Mouse (Mus musculus) adrenal gland, postnatal 10 days (tissue): ENCODE data around the gene Smndc1. TPM values are rescaled to one million over a fixed set of nuclear protein-coding genes. Genes with fewer than 3 reads are reported as not detected.
A peak's percentile ranks its signal among the peaks of the same experiment; 100 is the strongest.

Experiments
- DNase-seq: peaks from one replicate; pipeline ENCODE4 v3.0.0; 2021; ENCODE audit warnings: mixed read lengths
- long read RNA-seq, 2 experiments: library from polyadenylated mRNA; stranded (forward); transcript quantifications; one replicate each; pipeline ENCODE4 v2.0.0; 2021
- total RNA-seq, 2 experiments: library from RNA; stranded (reverse); gene quantifications; 2 replicates each; pipeline ENCODE4 v1.2.3; 2021

Smndc1 gene
- total RNA-seq, result 10 to 100 TPM; 37.5 to 38.5 TPM
- long read RNA-seq, experiment 1, transcript Smndc1-201 (6 exons, 1,948 nt), result major isoform, 20 of 26 reads
- long read RNA-seq, experiment 1, partial matches to known transcripts, result 3 of 26 reads
- long read RNA-seq, experiment 1, other reads (novel, unspliced or antisense), result 3 of 26 reads
- long read RNA-seq, experiment 2, transcript Smndc1-201 (6 exons, 1,948 nt), result major isoform, 5 of 8 reads
- long read RNA-seq, experiment 2, partial matches to known transcripts, result 2 of 8 reads
- long read RNA-seq, experiment 2, other reads (novel, unspliced or antisense), result 1 of 8 reads

DNA sequence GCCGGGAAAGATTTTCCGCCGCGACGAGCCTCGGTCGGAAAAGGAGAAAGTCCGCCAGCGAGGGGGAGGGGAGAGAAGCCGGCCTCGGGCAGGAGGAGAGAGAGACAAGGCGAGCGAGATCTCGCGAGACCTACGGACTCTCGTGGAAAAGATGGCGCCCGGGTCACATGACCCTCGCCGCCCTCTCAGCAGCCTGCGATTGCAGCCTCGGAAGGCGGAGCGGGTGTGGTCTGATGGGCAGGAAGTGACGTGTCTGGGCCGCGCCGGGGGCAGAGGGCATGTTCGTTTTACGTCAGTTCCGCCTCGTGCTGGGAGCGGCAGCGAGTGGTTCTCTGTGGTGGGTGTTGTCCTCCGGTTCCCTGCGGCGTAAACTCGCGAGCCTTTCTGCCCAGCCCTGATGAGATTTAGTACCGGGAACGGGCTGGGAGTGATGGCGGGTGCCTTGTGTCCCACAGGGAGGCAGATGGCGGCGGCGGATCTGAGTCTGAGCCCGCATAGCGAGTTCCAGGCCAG, at the start of gene Smndc1:
TSS of gene Smndc1 (minus strand) at position 84 of the 513 bp plus-strand sequence.
- DNase-seq, result peak; percentile 99

- no peak for DNase-seq
Observed at GRCm38 (mm10) chr19:53439340-53439739, 49.0 kb upstream of the Smndc1 start.

- DNase-seq, result peak; percentile 40
Observed at GRCm38 (mm10) chr19:53437991-53438390, 47.6 kb upstream of the Smndc1 start.

GRCm38 (mm10) chr19:53437311-53437958, 47.1 kb upstream of the Smndc1 start:
- DNase-seq, result peak; percentile 90

DNA sequence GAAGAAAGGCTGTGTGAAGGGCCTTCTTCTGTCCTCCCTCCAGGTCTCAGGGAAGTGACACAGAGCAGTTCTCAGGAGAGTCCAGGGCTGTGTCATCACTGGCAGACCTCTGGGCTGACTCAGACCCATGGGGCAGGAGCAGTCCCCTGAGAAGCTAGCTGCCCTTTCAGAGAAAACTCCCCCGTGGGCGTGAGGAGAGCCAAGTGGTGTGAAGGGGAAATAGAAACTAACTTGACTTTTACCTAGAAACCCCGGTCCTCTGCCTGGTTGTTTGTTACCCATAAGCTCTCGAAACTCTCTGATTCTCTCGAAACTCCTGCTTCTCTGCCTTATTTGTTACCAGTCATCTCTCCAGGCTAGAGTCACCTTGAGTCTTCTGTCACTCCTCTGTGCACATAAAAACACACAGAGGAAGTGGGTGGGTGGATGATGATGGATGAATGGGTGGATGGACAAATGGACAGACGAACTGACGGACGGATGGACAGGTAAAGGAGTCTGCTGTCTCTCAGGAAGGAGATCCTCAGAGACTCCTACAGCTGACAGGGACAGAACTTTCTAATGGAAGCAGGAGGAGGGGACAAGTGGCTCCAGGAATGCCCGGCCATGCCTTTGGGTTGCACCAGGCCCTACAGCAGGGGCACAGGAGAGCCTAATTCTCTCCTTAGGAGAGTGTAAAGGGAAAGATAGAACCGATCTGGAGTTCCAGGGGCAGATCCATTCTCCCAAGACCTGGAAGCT, 43.7 kb upstream of the Smndc1 start:
- peak; percentile 80 for DNase-seq

GRCm38 (mm10) chr19:53431003-53431402, 40.6 kb upstream of the Smndc1 start:
- no peak for DNase-seq

DNA sequence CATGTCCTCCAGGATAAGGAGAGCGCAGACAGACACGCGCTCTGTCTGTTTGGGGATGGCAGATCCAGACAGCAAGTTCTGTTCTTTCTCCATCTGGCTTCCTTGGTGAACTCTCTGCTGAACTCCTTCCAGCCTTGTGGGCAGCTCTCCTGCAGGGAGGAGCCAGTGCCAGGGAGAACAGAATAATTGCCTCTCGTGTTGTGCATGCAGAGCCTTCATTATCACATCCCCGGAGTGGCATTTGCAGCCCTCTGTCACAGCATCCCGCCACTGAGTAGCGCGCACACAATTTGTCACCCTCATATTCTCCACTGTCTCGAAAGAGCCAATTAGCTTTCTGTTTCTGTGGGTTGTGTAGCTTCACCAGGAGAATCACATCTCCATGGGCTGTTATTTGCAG, 40.0 kb upstream of the Smndc1 start:
- no peak for DNase-seq

GRCm38 (mm10) chr19:53427817-53428216, 37.4 kb upstream of the Smndc1 start:
- no peak for DNase-seq

DNA sequence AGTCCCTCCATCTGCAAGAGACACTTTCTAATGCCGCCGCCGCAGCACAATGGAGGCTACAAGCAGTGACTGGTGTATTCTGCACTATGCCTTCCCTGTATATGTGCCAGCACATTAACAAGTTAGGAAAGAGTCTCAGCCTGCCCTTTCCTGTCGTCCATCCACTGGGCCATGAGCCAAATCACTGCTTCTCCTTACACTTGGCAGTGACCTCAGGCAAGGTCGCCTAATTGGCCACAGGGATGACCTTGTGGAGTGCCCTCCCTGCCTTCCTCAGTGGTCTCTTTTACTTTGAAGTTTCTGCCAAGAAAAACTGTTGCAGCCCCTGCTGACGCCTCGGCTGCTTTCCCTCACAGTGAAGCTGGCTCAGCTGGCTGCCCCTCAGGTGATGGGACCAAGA, 37.0 kb upstream of the Smndc1 start:
- peak; percentile 78 for DNase-seq

GRCm38 (mm10) chr19:53425824-53426223, 35.4 kb upstream of the Smndc1 start:
- DNase-seq, result no peak

- peak; percentile 53 for DNase-seq
Observed at GRCm38 (mm10) chr19:53424629-53425028, 34.3 kb upstream of the Smndc1 start.

DNA sequence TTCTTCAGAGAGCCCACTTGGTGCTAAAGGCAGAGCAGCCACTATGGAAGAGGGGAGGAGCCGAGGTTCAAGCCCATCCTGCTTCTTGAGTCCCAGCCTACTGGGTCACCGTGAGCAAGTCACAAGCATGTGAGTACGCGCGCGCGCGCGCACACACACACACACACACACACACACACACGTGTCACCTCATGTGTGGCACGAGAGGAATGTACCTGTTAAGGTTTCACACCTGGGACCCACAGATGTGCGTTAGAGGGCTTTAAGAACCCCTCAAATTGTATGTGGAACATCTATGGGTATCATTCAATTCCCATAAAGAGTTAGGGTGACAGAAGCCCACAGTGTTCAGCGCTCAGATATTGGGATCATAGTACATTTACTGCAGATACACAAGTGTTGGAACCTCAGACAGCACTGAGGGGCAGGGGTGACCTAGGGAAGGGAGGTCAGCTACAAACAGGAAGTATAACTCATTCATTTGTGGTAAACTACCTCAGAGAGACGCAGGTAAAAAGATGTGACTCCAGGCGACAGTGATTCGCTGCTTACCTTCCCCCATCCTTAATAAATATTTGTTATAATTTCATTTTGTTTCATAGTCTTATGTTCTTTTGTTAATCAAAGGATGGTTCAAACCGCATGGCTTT, 33.6 kb upstream of the Smndc1 start:
- no peak for DNase-seq

DNA sequence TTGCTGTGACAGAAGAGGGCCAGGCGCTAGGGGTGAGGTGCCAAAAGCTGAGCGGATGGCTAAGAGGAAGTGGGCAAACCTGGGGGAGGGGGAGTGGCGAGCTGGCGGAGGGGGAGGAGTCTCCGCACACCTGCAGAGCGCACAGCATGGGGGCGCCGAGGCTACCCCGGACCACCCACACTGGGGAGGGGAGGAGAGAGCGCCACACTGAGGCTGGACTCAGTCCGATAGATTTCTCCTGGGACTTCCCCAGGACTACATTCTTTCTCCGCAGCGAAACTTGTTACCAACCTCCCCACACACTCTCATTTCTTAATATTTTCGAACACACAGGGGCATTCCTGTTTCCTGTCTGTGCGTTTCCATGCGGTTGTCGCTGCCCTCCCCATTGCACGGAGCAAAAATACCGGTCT, 33.0 kb upstream of the Smndc1 start:
- DNase-seq, result no peak

GRCm38 (mm10) chr19:53422358-53423308, 32.3 kb upstream of the Smndc1 start:
- DNase-seq, result no peak

DNA sequence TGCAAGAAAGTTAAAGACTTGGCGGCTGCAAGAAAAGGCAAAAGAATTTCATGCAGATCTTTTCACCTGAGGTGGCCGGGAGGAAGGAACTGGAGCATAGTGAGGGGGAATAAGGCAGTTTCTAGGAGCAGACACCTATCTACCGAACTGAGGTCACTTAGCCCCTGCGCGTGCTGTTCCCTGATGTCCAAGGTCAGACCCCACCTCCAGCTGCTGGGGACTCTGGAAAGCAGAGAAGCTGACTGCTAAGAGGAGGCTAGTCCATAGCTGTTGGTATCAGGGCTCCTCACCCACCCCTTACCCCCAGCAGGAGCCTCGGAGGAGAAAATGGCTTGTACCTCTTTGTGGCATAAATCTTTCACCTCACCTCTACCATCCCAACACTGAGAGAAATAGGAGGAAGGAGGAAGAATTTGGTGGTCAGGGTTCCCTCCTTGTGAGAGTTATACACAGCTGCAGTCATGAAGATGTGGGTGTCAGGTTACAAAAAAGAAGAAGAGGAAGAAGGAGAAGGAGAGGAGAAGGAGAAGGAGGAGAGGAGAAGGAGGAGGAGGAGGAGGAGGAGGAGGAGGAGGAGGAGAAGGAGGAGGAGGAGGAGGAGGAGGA, 31.3 kb upstream of the Smndc1 start:
- DNase-seq, result no peak

DNA sequence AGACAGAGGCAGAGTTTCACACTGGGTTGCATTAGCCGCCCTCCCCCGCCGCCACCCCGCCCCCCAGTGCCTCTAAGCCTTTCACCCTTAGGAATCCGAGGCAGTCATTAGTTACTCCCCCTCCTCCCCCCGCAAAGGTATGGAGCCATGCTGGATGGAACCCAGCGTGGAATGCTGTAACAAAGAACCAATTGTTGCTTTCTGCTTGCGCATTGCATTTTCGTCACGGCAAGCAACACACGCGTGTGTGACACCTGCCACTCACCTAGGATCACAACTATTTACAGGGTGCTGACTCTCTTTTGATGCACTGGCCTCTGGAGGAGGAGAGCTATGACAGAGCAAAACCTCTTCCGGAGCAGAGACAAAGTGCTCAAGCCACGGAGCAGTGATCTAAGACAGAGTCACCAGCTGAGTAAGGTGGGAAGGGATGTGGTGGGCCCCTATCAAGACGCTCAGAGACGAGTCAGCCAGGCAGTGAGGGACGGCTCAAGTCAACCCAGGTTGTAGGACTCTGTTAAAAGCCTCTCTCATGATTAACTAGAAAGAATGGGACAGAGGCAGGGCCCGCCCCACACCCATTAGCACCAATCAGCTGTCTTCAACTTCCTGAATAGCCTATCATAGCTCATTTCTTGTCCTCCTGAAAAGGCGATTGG, 30.7 kb upstream of the Smndc1 start:
- peak; percentile 83 for DNase-seq

DNA sequence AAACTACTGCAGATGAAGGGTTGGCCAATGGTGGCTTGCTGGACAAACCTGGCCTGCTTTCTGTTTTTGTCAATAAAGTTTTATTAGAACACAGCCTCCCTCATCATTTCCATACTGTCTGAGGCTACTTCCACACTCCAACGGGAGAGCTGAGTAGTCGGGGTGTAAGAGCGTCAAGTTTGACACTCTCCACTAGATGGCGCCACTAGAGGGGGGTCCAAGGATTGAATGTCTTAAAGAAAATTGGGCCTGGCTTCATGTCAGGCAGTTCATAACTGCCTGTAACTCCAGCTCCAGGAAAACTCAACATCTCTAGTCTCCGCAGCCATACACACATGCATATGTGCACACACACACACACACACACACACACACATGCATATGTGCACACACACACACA, 29.5 kb upstream of the Smndc1 start:
- DNase-seq, result peak; percentile 80

GRCm38 (mm10) chr19:53415198-53415597, 24.8 kb upstream of the Smndc1 start:
- no peak for DNase-seq

DNA sequence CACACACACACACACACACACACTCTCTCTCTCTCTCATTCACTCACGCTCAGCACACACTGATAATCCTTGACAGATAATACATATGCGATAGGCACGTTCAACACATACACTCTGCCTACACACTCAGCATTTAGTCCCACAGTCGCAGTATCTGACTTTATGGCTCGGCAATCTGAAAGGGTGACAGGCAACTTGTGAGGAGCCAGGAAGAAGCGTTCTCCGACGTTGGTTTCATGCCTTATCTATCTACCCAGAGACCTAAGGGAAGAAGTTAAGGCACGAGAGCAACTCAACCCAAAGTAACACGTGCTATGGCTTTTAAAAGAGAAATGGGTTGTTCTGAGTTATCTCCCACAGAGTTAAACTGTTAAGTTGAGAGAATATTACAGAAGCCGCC, 24.3 kb upstream of the Smndc1 start:
- no peak for DNase-seq
